Mouse (Mus musculus) forebrain, embryonic 11.5 days (tissue): ENCODE results near the gene Glcci1. TPM values are rescaled to one million over a fixed set of nuclear protein-coding genes. Genes with fewer than 3 reads are reported as not detected.
A peak's percentile ranks its signal among the peaks of the same experiment; 100 is the strongest.

Experiments used
- ATAC-seq: fragments of 200-750 bp; cut with Nextera tagmentation; replicated peaks from 2 replicates; pipeline ENCODE4 v1.8.0; 2017; ENCODE audit warnings: moderate TSS enrichment; ENCODE audit not compliant: low FRiP score
- DNase-seq: peaks from one replicate; pipeline ENCODE4 v3.0.0-alpha.2; 2017; ENCODE audit warnings: low spot score
- H3K27ac ChIP-seq: fragments of 300-500 bp; sonication (generic); 2 replicates; pipeline ENCODE4 v1.5.1; 2014; ENCODE audit warnings: low read depth, low read length
- H3K27me3 ChIP-seq: fragments of 300-500 bp; sonication (generic); 2 replicates; pipeline ENCODE4 v1.6.1; 2014; ENCODE audit warnings: mild to moderate bottlenecking, low read length, mixed read lengths; ENCODE audit not compliant: control insufficient read depth, insufficient read depth
- H3K36me3 ChIP-seq: fragments of 300-500 bp; sonication (generic); 2 replicates; pipeline ENCODE4 v1.6.1; 2014; ENCODE audit warnings: mild to moderate bottlenecking, low read length, moderate library complexity, mixed read lengths; ENCODE audit not compliant: control insufficient read depth, insufficient read depth
- H3K4me1 ChIP-seq: fragments of 300-500 bp; sonication (generic); replicated peaks from 2 replicates; pipeline ENCODE4 v1.6.1; 2014; ENCODE audit warnings: low read length, mixed read lengths; ENCODE audit not compliant: control insufficient read depth, insufficient read depth
- H3K4me2 ChIP-seq: fragments of 300-500 bp; sonication (generic); 2 replicates; pipeline ENCODE4 v1.6.1; 2014; ENCODE audit warnings: low read depth, mild to moderate bottlenecking, low read length, moderate library complexity, mixed read lengths; ENCODE audit not compliant: severe bottlenecking
- H3K4me3 ChIP-seq: fragments of 300-500 bp; sonication (generic); 2 replicates; pipeline ENCODE4 v1.5.1; 2014; ENCODE audit warnings: low read depth, low read length
- H3K9ac ChIP-seq: fragments of 300-500 bp; sonication (generic); 2 replicates; pipeline ENCODE4 v1.6.1; 2014; ENCODE audit warnings: low read length
- H3K9me3 ChIP-seq: fragments of 300-500 bp; sonication (generic); 2 replicates; pipeline ENCODE4 v1.6.1; 2016; ENCODE audit warnings: low read length, mixed read lengths; ENCODE audit not compliant: control insufficient read depth
- WGBS: fragments of 180-500 bp; shearing (Covaris S2); extraction: QIAGEN DNeasy Blood & Tissue Kit; methylation state at CpG from one replicate; pipeline ENCODE4 v1.1.7; 2014; 5-methylcytosine and 5-hydroxymethylcytosine counted together
- polyA plus RNA-seq: library from polyadenylated mRNA; unstranded; fragments of >200 nt; fragmentation: Nextera tagmentation; extraction: Ambion mirVana; gene quantifications from 2 replicates; pipeline ENCODE4 v1.2.1, GENCODE M21; 2014

Glcci1 gene
- polyA plus RNA-seq, 1 experiment from 2014 or later, result 16.8 TPM

DNA sequence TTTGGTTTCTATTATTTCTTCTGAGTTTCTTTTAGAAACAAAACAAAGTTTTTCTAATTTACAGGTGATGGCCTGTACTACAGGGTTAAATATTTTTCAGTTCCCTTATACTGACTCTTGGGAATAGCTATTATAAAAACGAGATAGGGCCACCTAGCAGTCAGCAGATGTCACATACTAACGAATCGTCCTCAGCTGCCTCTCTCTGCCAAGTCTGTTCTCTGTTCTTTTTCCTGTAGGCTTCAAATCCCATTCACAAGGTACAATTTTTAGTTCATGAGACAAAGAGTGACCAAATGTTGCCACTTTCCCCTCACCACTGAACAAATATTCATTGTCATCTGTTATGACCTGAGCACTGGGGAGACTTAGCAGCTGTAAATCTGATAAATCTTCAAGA is 5.4 kb upstream of the Glcci1 start:
- H3K36me3 ChIP-seq, result no peaks in the 10 kb centered on the region
- no peak for DNase-seq
- no peaks in the 10 kb centered on the region for H3K9me3 ChIP-seq
- H3K27me3 ChIP-seq, result no peaks in the 10 kb centered on the region
- no peak overlapping the region for H3K4me2 ChIP-seq
- 64% methylated on average over 3 of the region's 3 CpGs for WGBS
- no peaks in the 10 kb centered on the region for H3K4me1 ChIP-seq
- no peak overlapping the region for H3K27ac ChIP-seq
- H3K9ac ChIP-seq, result no peak overlapping the region
- ATAC-seq, result no peak
- H3K4me3 ChIP-seq, result no peak overlapping the region

DNA sequence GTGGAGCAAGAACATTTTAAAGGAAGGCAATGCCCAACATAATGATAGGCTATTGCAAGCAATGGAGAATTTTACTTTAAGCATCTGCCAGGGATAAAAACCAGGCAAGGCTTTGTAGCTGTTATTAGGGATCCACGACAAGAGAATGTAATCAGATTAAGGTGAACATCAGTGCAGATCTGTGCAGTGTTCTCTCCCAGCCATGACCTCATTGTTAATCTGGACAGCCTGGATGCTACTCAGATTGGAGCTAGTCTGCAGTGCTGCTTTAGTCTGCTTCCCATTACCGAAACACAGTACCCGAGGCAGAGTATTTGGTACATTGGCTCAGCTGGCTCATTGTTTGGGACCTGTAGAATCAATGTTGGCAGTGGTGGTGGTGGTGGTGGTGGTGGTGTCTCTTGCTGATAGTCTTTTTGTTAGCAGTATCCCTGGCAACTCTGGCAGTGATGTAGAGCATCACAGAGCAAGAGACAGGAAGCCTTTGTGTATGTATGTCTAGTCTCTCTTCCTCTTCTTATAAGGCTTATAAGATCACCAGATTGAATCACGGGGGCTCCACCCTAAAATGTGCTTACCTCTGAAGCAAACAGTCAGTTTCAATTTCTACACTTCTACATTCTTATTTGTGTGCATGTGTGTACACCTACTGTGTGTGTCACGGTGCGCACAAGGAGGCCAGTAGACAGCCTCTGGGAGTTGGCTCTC is 4.7 kb upstream of the Glcci1 start:
- H3K27me3 ChIP-seq, result no peaks in the 10 kb centered on the region
- H3K4me1 ChIP-seq, result no peaks in the 10 kb centered on the region
- H3K9me3 ChIP-seq, result no peaks in the 10 kb centered on the region
- no peak overlapping the region for H3K9ac ChIP-seq
- no peaks in the 10 kb centered on the region for H3K36me3 ChIP-seq
- no peak overlapping the region for H3K4me2 ChIP-seq
- H3K4me3 ChIP-seq, result no peak overlapping the region
- WGBS, result 88% methylated on average over 6 of the region's 6 CpGs
- no peak for DNase-seq
- no peak for ATAC-seq
- no peak overlapping the region for H3K27ac ChIP-seq

- Histone ChIP-seq H3K36me3 (no peaks in the 10 kb centered on the region), H3K27ac (no peak overlapping the region), H3K9ac (no peak overlapping the region), H3K9me3 (no peaks in the 10 kb centered on the region), H3K4me2 (no peak overlapping the region), H3K4me3 (no peak overlapping the region), H3K27me3 (no peaks in the 10 kb centered on the region), H3K4me1 (peaks cover 2% of the 10 kb centered on the region; the same call in 1 of the 2 replicates)
- ATAC-seq (no peak), DNase-seq (no peak)
Observed at GRCm38 (mm10) chr6:8506631-8507030, 2.8 kb upstream of the Glcci1 start.

DNA sequence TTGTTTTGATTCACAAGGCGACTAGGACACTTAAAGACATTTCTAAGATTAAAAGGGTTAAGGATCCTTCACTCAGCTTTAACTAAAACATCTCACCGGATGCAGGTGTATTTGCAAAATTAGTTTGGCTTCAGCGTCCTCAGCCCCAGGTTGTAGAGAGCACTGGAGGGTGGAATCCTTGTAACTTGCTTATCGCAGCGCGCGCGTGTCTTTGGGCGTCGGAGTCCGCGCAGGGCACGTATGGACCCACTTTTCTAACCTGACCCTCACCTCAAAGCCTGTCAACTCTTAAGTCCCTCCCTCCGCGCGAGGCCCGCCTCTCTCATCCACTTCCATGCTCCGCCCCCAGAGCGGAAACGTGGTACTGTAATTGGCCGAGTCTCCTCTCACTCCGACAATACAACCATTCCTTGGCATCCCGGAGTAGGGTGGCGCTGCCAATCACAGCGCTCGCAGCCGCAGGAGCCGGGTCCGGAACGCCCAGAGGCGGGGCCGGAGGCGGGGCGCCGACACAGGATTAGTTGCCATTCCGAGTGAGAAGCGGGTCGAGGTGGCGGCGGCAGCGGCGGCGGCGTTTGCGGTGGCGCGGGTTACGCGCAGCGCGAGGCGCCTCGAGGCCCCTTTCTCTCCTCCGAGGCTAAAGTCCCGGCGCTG is 390 bp upstream of the Glcci1 start:
- no peaks in the 10 kb centered on the region for H3K27me3 ChIP-seq
- peak overlapping the region; percentile 91 for H3K4me3 ChIP-seq
- no peaks in the 10 kb centered on the region for H3K9me3 ChIP-seq
- ATAC-seq, result peak; percentile 98
- H3K4me1 ChIP-seq, result peaks cover 2% of the 10 kb centered on the region; the same call in 1 of the 2 replicates
- DNase-seq, result peak; percentile 99
- no peaks in the 10 kb centered on the region for H3K36me3 ChIP-seq
- H3K4me2 ChIP-seq, result peak overlapping the region; percentile 65
- H3K27ac ChIP-seq, result peak overlapping the region; percentile 98
- WGBS, result under 1% methylated on average over 56 of the region's 56 CpGs
- H3K9ac ChIP-seq, result peak overlapping the region; percentile 92

DNA sequence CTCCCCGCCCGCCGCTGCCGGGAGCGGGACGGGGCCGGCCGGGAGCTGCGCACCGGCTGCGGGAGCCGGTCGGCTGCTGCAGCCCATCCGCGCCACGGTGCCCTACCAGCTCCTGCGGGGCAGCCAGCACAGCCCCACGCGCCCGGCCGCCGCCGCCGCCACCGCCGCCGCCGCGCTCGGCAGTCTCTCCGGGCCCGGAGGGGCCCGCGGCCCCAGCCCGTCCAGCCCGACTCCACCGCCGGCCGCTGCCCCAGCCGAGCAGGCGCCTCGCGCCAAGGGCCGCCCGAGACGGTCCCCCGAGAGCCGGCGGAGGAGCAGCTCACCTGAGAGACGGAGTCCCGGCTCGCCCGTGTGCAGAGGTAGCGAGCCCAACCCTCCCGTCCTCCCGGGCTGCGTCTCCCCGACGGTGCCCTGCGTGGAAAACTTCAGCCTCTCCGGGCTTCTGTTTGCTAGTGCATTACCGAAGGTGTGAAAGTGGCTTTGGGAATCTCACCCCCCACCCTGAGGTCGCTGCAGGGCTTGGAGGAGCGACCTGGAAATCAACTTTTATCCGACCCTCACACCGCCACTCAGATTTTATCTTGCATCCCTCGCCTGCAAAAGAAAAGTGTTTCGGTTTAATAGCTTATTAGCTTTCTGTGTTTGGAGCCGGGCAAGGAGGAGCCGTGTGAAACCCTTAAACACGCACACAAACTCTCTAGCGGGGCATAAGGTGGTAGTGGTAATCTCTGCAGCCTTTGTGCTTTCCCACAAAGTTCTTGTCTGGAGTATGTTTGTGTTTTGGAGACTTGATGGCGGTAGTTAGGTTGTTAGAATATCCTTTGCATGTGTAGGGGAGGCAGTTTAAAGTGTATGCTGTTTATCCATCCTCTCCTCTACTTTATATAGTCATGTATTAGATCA is 812 bp downstream of the Glcci1 start:
- H3K4me1 ChIP-seq, result peaks cover 2% of the 10 kb centered on the region; the same call in 1 of the 2 replicates
- ATAC-seq (no peak), DNase-seq (peak; percentile 76)
- peak overlapping the region; percentile 91 for H3K4me3 ChIP-seq
- H3K27me3 ChIP-seq, result no peaks in the 10 kb centered on the region
- no peaks in the 10 kb centered on the region for H3K9me3 ChIP-seq
- peak overlapping the region; percentile 65 for H3K4me2 ChIP-seq
- H3K27ac ChIP-seq, result peak overlapping the region; percentile 98
- under 1% methylated on average over 53 of the region's 73 CpGs for WGBS
- peak overlapping the region; percentile 92 for H3K9ac ChIP-seq
- no peaks in the 10 kb centered on the region for H3K36me3 ChIP-seq

DNA sequence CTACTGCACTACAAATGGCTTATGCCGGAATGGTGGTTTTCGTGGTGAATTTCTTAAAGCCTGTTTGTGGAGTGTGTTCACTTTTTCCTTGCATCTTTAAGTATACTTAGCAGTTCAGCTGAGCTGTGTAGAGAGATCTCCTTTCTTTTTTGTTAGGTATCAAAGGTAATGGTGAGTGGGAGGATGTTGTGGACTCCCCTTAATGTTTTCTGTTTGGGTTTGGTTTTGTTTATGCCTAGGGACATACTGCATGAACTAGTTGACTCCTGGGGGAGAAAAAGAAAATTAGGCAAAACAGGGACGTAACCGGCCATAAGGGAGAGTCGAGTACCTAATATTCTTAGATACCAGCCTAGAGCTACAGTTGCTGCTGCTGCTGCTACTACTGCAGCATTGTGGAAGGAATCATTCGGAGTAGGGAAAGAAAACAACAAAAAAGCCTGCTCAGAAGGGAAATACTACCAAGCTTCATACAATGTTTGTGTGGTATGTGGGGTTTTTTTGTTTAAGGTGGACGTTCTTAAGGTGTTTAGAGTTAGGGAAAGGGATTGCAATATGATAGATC is 1.5 kb downstream of the Glcci1 start:
- no peaks in the 10 kb centered on the region for H3K36me3 ChIP-seq
- 7% methylated on average over 7 of the region's 7 CpGs for WGBS

DNA sequence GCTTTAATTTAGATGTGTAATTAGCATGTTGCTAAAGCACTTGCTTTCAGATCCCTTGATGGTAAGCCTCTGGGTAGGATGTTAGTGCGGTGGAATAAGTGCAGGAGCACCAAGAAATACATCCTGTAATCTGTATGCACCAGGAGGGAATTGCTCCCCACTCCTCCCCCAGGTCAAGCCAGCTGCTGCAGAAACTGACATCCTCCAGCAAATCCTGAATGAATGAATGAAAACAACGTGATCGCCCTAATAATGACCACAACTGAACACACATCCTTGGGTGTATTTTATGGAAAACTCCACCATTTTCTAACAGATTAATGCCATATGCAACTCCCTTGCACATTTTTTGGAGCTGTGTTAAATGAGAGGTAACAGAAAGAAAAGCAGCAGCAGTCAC is 2.0 kb downstream of the Glcci1 start:
- Histone ChIP-seq H3K4me3 (peak overlapping the region; percentile 91), H3K27me3 (no peaks in the 10 kb centered on the region), H3K4me2 (peak overlapping the region; percentile 65), H3K9me3 (no peaks in the 10 kb centered on the region), H3K36me3 (no peaks in the 10 kb centered on the region), H3K9ac (peak overlapping the region; percentile 92), H3K27ac (no peak overlapping the region), H3K4me1 (peaks cover 2% of the 10 kb centered on the region; the same call in 1 of the 2 replicates)
- ATAC-seq, result no peak
- 6% methylated on average over 3 of the region's 3 CpGs for WGBS
- no peak for DNase-seq

More for the DNA sequence above, 1.5 kb downstream of the Glcci1 start:
- no peak for DNase-seq
- Histone ChIP-seq H3K9me3 (no peaks in the 10 kb centered on the region), H3K4me2 (peak overlapping the region; percentile 65), H3K4me3 (peak overlapping the region; percentile 91), H3K27ac (no peak overlapping the region), H3K27me3 (no peaks in the 10 kb centered on the region), H3K9ac (peak overlapping the region; percentile 92), H3K4me1 (peaks cover 2% of the 10 kb centered on the region; the same call in 1 of the 2 replicates)
- no peak for ATAC-seq

DNA sequence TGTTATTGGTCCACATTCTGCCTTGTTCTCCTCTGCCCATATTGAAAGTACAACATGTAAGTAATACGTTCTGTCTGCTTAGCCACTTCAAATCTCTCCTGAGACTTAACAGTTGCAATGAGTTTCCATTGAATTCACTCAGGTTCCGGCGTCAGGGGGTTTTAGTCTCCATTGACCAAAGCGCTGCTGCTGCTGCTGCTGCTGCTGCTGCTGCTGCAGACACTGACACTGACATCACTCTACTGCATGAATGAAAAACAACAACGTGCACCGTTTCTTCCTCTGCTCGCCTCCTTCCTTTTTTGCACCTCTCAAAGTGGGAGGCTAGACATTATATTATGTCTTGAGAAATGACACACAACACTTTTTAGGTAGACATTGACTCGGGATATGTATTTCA is 3.0 kb downstream of the Glcci1 start:
- Histone ChIP-seq H3K9me3 (no peaks in the 10 kb centered on the region), H3K27ac (no peak overlapping the region), H3K36me3 (no peaks in the 10 kb centered on the region), H3K27me3 (no peaks in the 10 kb centered on the region), H3K9ac (peak overlapping the region; percentile 49; the same call in 1 of the 2 replicates), H3K4me3 (peak overlapping the region; percentile 91), H3K4me2 (peak overlapping the region; percentile 65), H3K4me1 (peaks cover 2% of the 10 kb centered on the region; the same call in 1 of the 2 replicates)
- ATAC-seq (no peak), DNase-seq (no peak)
- 21% methylated on average over 8 of the region's 8 CpGs for WGBS
